Mouse (Mus musculus) embryo, embryonic 9.5 days (tissue): ENCODE results near the gene Jade3.

Experiments used
- DNase-seq: peaks from one replicate; pipeline ENCODE4 v3.0.0-alpha.2; 2017; ENCODE audit errors: extremely low spot score

Gene Jade3

GRCm38 (mm10) chrX:20548011-20548879 is 122.8 kb downstream of the Jade3 start:
- DNase-seq, result peak; percentile 24

DNA sequence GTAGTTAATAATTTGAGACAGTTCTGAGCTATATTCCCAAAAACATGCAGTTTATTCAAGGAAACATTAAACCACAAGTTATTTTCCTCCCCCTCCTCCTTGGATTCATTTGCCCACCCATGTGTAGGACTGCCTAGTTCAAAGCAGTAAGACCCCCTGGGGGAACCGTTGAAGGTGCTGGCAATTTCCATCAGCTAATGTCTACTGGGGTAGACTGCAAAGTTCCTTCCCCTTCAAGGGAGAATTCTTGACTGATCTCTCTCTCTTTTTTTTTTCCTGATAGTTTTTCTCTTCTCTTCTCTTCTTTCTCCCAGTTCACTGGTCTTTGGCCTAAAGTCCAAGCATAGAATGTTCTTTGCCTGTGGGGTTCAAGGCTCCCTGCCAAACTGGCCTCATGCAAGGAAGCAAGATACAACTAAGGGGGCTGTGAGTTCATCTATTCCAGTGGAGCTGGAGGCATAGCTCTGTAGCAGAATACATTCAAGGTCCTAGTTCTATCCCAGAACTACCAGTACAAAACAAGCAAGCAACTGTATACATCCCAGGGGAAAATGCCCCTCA is 123.5 kb downstream of the Jade3 start:
- no peak for DNase-seq

GRCm38 (mm10) chrX:20549532-20549931 is 124.0 kb downstream of the Jade3 start, which contains the start of gene Rgn:
Gene Rgn (plus strand): TSS chrX:20549787.
- no peak for DNase-seq

GRCm38 (mm10) chrX:20552199-20552598 is 126.7 kb downstream of the Jade3 start:
- no peak for DNase-seq

- DNase-seq, result no peak
Observed at GRCm38 (mm10) chrX:20561846-20562245, 136.4 kb downstream of the Jade3 start.

- no peak for DNase-seq
Observed at GRCm38 (mm10) chrX:20563941-20564340, 138.5 kb downstream of the Jade3 start.
